Mouse (Mus musculus) large intestine, adult 2 months (tissue): ENCODE measurements around the gene Gm45521. TPM values are rescaled to one million over a fixed set of nuclear protein-coding genes. Genes with fewer than 3 reads are reported as not detected.
"Not testable (repeated sequence)": the region's sequence is repeated elsewhere in the genome, so short reads cannot be mapped to it uniquely, and the experiment has no call there.

ENCODE experiments used
- DNase-seq: peaks from one replicate; pipeline ENCODE4 v3.0.0-alpha.2; 2012; ENCODE audit warnings: low read depth, low spot score
- WGBS: fragments of 180-500 bp; shearing (Covaris S2); methylation state at CpG from one replicate; pipeline ENCODE4 v1.1.7; 2018; 5-methylcytosine and 5-hydroxymethylcytosine counted together
- polyA plus RNA-seq: library from polyadenylated mRNA; depleted of rRNA; stranded (reverse); fragments of >200 nt; gene quantifications from 2 replicates; pipeline ENCODE4 v1.2.3, GENCODE M21; 2012; rRNA removed

The Gm45521 gene
- polyA plus RNA-seq, 1 experiment, result not detected

DNA sequence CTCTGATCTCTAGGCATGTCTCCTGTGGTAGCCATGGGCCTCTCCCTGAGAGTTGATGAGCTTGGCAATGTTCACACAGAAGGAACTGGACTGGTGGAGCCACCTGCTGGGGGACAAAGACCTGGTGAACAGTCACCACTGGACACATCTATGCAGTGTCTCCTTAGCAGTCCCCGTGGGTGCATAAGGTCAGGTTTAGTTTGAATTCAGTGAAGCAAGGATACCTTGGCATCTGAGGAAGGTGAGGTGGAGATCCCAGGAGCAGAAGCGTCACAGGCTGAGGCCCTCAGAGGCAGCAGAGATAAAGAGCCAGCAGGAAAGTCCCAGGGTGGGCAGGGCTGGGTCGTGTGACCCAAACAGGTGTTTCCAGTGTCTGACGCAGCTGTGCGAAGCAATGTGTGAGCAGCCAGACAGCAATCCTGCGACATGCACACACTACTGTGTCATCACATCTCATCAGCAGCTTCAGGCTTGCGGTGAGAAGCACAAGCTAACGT is 37.2 kb downstream of the Gm45521 start, which contains the start of gene Dnase1l3:
TSS of gene Dnase1l3 (minus strand) at position 303 of the 497 bp plus-strand sequence.
- DNase-seq, result no peak
- WGBS, result 32% methylated on average over 8 of the region's 8 CpGs

GRCm38 (mm10) chr14:7997255-7997696 is 40.2 kb downstream of the Gm45521 start:
- WGBS, result under 1% methylated on average over 15 of the region's 15 CpGs
- DNase-seq, result peak; percentile 81

GRCm38 (mm10) chr14:7999030-7999429 is 41.9 kb downstream of the Gm45521 start:
- WGBS, result 73% methylated on average over 3 of the region's 3 CpGs
- no peak for DNase-seq

DNA sequence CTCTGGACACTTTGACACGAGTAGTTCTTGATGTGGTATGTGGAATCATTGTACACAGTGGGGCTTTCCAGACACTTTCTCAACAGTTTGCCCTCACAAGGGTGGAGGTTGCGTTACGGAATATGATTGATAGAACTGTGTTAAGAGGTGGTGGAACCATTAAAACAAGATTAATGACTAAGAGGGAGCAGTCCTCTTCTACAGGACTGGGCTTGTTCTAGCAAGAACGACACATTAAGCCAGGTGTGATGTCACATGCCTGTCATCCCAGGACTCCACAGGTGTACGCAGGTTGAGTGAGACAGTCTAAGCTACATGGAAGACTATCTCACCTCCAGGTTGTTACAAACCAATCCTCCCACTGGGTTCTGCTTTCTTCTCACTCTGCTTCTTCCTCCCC is 42.3 kb downstream of the Gm45521 start:
- 86% methylated on average over 5 of the region's 5 CpGs for whole genome bisulfite sequencing
- DNase-seq, result no peak

DNA sequence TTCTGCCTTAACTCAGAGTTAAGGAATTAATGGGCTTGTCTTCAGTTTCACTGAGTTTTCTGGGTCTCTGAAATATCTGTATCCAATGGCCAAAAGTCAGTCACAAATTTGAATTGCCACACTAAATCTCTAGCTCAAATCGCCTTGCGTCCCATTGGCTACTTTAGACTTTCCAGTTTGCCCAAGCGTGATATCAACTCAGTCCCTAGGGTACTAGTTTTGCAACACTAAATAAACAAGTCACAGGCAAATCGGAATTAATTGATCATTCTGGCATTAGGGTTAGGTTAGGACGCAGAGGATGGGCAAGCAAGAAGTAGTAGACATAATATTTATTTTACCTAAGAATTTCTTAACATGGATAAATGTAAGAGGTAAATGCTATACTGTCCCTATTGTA is 43.2 kb downstream of the Gm45521 start:
- no peak for DNase-seq
- WGBS, result 91% methylated on average over 5 of the region's 5 CpGs

GRCm38 (mm10) chr14:8000831-8001685 is 44.0 kb downstream of the Gm45521 start:
- DNase-seq, result no peak
- WGBS, result 61% methylated on average over 17 of the region's 17 CpGs

GRCm38 (mm10) chr14:8002432-8003092 is 45.5 kb downstream of the Gm45521 start, which contains the start of gene Abhd6:
Abhd6 (plus strand) TSS chr14:8002902.
- WGBS, result under 1% methylated on average over 38 of the region's 38 CpGs
- peak; percentile 56 for DNase-seq

GRCm38 (mm10) chr14:8003093-8003670 is 46.1 kb downstream of the Gm45521 start:
- no peak for DNase-seq

GRCm38 (mm10) chr14:8003727-8004670 is 46.9 kb downstream of the Gm45521 start:
- 51% methylated on average over 18 of the region's 18 CpGs for WGBS
- no peak for DNase-seq

More at GRCm38 (mm10) chr14:8003093-8003670, 46.1 kb downstream of the Gm45521 start:
- under 1% methylated on average over 23 of the region's 23 CpGs for WGBS

DNA sequence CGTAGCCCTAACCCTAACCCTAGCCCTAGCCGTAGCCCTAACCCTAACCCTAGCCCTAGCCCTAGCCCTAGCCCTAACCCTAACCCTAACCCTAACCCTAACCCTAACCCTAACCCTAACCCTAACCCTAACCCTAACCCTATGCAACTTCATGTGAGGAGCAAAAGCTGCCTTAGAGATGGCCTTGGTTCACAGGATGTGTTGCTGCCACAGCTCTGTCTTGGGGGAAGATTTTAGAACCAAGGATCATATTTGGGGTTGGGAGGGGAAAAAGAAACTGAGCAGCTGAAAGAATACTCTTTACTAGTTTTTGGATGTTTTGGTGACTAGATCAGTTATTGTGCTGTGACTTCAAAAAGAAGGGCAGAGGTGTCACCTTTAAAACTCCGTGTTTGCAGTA is 49.0 kb downstream of the Gm45521 start:
- 70% methylated on average over 3 of the region's 3 CpGs for WGBS
- DNase-seq, result not testable (repeated sequence)

DNA sequence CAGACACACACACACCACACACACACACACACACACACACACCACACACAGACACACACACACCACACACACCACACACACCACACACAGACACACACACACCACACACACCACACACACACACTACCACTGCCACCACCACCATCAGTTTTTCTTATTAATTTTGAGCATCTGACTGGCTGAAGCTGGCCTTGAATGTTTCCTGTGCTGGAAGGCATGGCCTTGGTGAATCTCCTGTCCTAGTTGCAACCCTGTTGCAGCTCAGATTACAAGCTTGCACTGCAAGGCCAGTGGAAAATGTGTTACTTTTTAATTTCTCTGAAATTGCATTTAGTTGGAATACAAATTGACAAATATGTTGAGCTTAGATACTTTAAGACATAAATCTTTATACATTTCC is 50.0 kb downstream of the Gm45521 start:
- DNase-seq, result no peak

DNA sequence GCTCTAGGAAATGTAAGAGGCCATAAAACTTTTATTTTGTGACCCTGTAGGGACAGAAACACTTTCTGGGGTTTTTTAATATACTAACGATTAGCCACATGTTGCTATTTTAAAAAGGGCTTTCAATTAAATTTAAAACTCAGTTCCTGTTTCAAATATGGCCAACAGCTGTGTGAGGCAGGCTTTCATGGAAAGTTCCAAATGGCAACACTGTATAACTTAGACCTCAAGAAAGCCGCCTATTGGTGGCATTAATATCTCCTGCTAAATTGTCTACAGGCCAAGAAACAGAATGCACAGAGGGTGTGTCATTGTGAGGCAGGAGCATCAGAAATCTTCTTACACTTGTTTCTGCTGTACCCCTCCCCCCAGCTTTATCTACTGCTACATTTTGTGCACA is 50.4 kb downstream of the Gm45521 start:
- DNase-seq, result no peak
- 60% methylated on average over 2 of the region's 2 CpGs for WGBS

DNA sequence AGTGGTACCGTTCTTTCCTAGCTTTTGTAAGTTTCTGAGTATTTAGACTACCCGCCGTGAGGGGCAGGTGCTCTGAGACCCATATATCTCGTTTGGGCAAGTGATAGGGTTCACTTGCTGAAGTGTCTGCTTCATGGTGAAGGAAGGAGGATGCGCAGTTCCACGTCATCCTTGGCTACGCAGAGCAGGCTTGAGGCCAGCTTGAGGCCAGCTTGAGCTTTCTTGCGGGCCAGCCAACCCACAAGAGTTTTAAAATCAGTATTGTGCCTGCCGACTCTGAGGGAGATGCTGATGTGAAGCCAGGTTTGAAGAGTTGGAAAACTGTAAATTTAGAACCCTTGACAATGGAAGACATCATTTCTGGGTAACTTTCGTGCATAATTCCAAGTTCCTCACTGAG is 50.8 kb downstream of the Gm45521 start:
- no peak for DNase-seq
- WGBS, result 87% methylated on average over 10 of the region's 10 CpGs

Other genes with a start within 250 kb of the Gm45521 start
- 0.34 TPM in 1 of 2 replicates, not detected in the other for gene Gm26661, start 165.7 kb upstream of the Gm45521 start, polyA plus RNA-seq
- gene Flnb, start 139.3 kb upstream of the Gm45521 start, polyA plus RNA-seq, result 30.1 and 56.7 TPM in 2 replicates
- 14.3 and 17.3 TPM in 2 replicates for gene Dnase1l3, start 37.3 kb downstream of the Gm45521 start, polyA plus RNA-seq
- 51.6 and 93.8 TPM in 2 replicates for gene Abhd6, start 45.6 kb downstream of the Gm45521 start, polyA plus RNA-seq
- gene Rpp14, start 123.1 kb downstream of the Gm45521 start, polyA plus RNA-seq, result 5.7 and 6.0 TPM in 2 replicates
- gene Pxk, start 140.9 kb downstream of the Gm45521 start, polyA plus RNA-seq, result 37.9 and 41.5 TPM in 2 replicates
- 49.9 and 54.7 TPM in 2 replicates for gene Pdhb, start 215.7 kb downstream of the Gm45521 start, polyA plus RNA-seq